Mouse (Mus musculus): ENCODE data around the gene Zbtb7a. TPM values are rescaled to one million over a fixed set of nuclear protein-coding genes. Genes with fewer than 3 reads are reported as not detected.

Zbtb7a gene
- total RNA-seq, 1 experiment from 2014 or later: 28.7 TPM

DNA sequence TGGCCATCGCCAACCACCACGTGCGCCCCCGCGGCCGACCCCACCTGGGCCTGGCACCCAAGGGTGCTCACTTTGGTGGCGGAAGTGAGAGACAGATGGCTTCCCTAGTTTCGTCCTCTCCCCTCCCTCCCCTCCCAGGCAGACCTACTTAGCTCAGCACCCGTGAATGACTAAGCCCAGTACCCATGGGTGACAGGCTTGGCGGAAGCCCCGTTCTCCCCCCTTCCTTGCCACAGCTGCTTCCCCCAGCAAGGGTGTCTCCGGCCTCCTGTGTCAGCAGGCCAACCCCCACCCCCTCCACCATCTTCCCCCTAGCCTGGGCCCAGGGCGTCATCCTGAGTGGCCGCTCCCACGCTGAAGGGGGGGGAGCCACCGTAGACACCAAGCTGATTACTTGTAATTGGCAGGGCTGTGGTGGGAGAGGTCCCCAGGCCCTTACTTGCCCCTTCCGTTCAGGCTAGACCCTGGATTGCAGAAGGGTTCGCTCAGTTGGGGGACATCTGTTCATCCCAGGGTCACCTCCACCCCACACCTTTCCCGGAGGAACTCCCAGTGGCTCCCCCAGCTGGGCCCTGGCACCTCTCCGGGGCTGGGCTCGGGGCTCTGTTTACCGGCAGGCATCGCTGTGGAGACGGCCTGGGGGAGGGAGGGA is 3.2 kb downstream of the Zbtb7a start:
- peak; percentile 25 for ATAC-seq (ENCODE audit: extremely low read depth, insufficient number of reproducible peaks, low FRiP score, poor library complexity, severe bottlenecking)

DNA sequence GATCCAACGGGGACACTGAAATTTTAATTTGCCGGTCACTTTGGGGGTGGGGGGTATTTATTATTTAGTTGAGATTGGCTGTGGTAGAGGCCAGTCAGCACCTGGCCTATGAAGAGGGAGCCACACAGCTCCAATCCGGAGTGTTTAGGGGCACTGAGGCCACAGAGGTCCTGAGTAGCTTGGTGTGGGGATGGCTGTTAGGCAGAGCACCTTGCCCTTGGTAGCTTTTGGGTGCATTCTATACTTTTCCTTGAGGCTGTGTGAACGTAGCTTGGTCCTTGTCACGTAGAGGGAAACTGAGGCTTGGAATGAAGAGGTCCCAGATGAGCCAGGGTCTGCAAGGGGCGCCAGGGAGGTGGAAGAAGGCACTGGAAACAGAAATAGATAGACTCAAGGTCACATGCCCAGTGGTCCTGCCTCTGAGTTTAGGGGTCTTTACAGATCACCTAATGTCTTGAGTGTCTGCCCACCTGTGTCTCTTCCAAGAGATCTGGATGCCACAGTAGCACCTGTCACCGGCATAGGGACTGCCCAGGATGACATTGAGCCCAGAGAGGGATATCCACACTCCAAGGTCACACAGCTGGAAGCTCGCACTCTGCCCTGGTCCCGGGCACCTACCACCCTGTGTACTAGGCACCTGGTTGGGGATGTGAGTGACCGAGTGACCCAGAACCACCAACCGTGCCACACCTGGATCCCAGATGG is 4.0 kb downstream of the Zbtb7a start:
- ATAC-seq (ENCODE audit: extremely low read depth, insufficient number of reproducible peaks, low FRiP score, poor library complexity, severe bottlenecking): no peak

DNA sequence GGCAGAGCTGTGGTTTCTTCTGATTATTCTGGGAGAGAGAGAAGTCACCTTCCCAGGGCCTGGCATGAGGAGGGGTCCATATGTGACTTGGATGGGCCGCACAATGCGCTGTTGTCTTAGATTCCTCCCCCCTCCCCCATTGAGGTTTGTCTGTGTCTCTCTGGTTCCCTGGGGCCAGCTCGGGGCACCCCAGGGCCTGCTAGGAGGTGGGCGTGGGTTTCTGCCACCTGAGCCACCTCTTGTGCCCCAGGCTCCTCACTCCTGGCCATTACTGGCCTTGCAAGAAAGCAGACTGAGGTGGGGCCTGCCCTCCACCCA is 4.5 kb downstream of the Zbtb7a start:
- ATAC-seq (ENCODE audit: extremely low read depth, insufficient number of reproducible peaks, low FRiP score, poor library complexity, severe bottlenecking): no peak

DNA sequence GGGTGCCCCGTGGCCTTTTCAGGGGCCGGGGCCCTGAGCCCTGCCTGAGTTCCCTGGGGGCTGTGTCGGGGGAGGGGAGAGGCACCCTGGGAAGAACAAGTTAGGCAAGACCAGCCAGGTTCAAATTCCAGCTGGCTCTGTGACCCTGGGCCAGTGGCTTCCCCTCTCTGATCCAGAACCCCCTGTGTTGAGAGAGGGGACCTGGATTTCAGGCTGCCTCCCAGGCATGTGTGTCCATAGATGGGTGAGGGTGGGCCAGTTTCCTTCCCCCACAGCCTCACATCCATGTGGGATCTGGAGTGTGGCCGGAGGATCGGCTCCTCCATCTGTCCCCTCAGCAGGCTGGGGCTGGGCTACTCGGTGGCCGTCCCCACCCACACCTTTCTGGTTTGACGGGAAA is 5.0 kb downstream of the Zbtb7a start:
- no peak for ATAC-seq (ENCODE audit: extremely low read depth, insufficient number of reproducible peaks, low FRiP score, poor library complexity, severe bottlenecking)

DNA sequence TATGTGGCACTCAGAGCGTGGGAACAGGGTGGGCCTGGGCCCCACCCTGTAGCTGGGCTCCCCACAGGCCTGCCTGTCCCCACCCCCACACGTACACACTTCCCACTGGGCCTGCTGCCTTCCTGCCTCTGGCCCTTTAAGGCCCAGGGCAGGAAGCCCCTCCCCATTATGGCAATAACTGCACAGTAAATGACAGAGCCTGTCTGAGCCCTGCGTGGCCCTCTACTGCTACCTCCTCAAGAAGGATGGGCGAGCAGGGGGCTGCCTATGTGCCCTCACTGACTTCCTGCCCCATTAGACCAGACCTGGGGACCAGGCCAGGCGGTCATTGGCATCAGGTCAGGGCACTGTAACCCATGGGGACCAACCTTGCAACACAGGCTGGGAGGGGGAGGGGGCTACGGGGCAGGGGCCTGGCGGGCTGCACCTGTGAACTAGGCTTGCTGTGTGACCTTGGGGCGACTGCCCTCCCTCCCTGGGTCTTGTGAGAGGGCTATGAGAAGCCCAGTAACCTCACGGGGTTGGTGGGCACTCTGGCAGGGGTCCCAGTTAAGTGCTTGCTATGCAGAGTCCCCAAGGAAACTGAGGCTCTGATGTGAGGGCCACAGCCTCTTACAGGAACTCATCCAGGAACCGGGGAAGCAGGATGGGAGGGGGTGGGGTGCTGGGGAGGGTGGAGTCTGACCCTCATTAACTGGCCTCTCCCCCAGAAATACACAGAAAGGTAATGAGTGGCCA is 5.9 kb downstream of the Zbtb7a start:
- no peak for ATAC-seq (ENCODE audit: extremely low read depth, insufficient number of reproducible peaks, low FRiP score, poor library complexity, severe bottlenecking)

DNA sequence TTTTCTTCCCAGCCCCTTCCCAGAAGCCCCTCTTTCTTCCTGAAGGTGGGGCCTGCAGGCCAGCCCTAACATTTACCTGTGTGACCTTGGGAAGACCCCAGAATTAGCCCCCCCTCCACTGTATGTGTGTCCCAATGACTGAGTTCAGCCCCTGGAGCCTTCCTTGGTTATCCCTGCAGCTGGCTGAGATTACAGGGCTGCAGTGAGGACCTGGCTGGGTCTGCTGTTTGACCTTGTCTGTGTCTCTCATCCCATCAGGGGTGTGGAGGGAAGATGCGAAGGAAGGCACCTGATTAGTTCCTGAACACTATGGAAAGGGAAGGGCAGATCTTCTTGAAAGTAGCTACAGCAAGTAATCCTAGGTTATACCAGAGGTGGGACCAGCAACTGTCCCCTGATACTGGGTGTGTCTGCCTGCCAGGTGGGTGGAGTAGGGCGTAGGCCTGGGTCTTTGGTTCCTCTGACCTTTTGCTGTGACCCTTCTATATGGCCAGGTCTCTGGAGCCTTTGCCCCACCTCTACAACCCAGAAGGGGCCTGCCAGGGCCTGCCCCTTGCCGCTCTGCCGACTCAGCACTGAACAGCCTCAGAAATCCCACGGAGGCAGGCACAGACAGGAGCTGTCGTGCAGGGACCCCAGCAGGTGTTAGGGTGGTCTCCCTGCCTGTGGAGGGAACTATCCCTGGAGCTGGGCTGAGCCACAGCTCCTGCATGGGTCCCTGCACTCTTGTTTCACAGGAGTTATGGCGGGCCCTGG is 6.6 kb downstream of the Zbtb7a start:
- ATAC-seq (ENCODE audit: extremely low read depth, insufficient number of reproducible peaks, low FRiP score, poor library complexity, severe bottlenecking): no peak

DNA sequence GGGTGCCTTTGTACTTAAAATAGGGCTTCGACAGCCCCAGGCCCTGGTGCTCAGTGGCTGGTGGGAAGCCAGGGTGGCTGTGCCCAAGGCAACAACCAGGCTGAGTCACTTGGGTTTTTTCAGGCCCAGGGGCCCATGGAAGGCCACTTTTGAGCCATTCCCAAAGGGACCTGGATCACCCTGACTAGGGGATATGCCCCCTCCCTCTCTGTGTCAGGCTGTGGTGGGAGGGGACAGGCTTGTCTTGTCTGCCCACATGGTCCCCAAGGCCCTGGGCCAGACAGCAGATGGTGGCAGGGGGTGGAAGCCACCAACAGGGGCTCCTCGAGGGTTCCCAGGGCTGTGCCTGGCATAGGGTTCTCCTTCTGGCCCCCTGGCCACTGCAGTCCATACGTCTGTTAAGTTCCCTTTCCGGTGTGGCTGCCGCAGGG is 7.5 kb downstream of the Zbtb7a start:
- no peak for ATAC-seq (ENCODE audit: extremely low read depth, insufficient number of reproducible peaks, low FRiP score, poor library complexity, severe bottlenecking)

DNA sequence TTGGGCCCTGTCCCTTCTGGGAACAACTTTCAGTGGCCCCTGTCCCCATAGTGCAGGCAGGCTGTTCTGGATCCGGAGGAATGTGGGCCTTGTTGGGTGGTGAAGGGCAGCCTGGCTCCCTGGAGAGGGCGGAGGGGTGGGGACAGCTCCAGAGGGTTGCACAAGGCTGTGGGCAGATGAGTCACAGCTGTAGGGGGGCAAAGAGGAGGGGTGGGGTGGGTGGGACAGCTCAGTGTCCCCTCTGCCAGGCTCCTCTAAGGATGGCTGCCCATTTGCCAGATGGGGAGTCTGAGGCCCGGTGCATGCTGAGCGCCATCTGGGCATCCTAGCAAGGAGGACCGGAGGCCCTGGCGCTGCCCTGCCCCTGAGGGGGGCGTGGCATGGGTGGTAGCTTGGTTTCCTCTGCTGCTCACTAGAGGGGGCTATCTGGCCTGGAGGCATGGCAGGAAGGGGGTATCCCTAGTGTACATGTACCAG is 8.2 kb downstream of the Zbtb7a start:
- ATAC-seq (ENCODE audit: extremely low read depth, insufficient number of reproducible peaks, low FRiP score, poor library complexity, severe bottlenecking): no peak

DNA sequence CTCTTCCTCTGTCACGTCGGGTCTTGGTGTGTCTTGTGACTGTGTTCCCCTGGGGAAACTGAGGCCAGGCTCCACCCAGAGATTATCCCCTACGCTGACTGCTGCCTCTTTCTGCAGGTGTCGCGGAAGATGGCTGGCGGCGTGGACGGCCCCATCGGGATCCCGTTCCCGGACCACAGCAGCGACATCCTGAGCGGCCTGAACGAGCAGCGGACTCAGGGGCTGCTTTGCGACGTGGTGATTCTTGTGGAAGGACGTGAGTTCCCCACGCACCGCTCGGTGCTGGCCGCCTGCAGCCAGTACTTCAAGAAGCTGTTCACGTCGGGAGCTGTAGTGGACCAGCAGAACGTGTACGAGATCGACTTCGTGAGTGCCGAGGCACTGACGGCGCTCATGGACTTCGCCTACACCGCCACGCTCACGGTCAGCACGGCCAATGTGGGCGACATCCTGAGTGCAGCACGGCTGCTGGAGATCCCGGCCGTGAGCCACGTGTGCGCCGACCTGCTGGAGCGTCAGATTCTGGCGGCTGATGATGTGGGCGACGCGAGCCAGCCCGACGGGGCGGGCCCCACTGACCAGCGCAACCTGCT is 8.9 kb downstream of the Zbtb7a start:
- no peak for ATAC-seq (ENCODE audit: extremely low read depth, insufficient number of reproducible peaks, low FRiP score, poor library complexity, severe bottlenecking)

DNA sequence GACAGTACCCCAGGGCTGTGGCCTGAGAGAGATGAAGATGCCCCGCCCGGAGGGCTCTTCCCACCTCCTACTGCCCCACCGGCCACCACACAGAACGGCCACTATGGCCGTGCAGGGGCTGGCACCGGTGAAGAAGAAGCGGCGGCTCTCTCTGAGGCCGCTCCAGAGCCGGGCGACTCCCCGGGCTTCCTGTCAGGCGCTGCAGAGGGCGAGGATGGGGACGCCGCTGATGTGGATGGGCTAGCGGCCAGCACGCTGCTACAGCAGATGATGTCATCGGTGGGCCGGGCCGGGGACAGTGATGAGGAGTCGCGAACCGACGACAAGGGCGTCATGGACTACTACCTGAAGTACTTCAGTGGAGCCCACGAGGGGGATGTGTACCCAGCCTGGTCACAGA is 9.6 kb downstream of the Zbtb7a start:
- ATAC-seq (ENCODE audit: extremely low read depth, insufficient number of reproducible peaks, low FRiP score, poor library complexity, severe bottlenecking): no peak

DNA sequence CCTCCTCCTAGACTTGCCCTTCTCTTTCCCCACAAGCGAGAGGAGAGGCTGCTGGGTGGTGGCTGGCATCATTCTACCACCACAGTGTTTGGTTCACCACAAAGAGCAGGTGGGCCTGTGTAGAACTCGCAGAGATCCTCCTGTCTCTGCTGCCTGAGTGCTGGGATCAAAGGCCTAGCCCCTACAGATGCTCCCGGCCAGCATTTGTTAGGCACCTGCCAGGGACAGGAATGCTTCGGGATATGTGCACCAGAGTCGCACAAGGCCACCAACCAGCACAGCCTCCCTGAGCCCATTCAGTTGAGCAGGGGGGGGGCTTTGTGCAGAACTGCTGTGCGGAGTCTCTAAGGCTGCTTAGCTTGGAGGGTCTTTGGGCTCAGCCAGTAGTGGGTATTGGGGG is 10.3 kb downstream of the Zbtb7a start:
- ATAC-seq (ENCODE audit: extremely low read depth, insufficient number of reproducible peaks, low FRiP score, poor library complexity, severe bottlenecking): no peak

DNA sequence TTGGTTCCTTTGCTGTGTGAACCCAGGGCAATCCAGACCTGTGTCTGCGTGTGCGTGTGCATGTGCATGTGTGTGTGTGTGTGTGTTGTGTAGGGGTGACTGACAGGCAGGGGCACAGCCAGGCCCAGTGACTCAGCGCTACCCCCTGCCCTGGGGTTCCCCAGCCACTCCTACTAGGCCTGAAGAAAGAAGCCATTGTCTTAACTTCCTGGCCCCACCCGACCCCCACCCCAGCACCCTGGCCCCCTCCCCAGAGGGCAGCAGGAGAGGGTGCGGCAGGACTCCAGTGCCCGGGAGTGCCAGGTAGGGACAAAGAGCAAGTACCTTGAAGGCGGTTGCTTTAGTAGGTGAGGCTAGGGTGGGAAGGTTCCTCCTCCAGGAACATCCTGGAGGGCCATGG is 10.8 kb downstream of the Zbtb7a start:
- no peak for ATAC-seq (ENCODE audit: extremely low read depth, insufficient number of reproducible peaks, low FRiP score, poor library complexity, severe bottlenecking)

DNA sequence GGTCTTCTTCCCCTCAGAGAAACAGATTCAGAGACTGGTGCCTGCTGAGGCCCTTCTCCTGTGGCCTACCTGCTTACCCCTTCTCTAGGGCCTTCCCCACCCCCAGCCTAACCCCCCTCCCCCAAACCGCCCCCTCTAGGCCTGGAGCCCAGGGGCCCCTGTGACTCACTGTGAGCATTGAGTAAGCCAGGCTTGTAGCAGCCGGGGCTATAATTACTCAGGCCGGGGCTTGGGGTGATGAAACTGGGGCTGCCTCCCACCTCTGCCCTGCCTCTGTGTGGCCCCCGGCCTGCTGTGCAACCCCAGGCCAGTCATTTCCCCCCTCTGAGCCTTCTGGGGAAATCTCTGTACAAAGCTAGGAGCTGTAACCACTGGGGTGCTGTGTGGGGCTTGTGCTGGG is 11.3 kb downstream of the Zbtb7a start:
- no peak for ATAC-seq (ENCODE audit: extremely low read depth, insufficient number of reproducible peaks, low FRiP score, poor library complexity, severe bottlenecking)

DNA sequence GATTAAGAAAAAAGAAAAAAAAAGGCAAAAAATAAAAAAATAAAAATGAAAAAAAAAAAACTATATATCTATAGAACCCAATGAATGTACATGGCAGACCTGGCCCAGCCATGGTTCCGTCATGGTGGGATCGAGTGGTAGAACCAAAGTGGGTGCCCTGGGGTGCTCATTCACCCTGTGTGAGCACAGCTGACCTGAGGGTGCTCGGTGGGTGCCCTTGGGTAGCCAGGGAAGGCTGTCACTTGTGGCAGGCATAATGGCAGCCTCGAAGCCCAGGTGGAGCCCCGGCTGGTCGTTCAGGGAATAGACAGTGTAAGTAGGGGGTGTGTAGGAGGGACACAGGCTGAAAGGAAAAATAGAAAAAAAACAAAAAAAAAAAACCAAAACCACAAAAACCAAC is 16.2 kb downstream of the Zbtb7a start:
- no peak for ATAC-seq (ENCODE audit: extremely low read depth, insufficient number of reproducible peaks, low FRiP score, poor library complexity, severe bottlenecking)

DNA sequence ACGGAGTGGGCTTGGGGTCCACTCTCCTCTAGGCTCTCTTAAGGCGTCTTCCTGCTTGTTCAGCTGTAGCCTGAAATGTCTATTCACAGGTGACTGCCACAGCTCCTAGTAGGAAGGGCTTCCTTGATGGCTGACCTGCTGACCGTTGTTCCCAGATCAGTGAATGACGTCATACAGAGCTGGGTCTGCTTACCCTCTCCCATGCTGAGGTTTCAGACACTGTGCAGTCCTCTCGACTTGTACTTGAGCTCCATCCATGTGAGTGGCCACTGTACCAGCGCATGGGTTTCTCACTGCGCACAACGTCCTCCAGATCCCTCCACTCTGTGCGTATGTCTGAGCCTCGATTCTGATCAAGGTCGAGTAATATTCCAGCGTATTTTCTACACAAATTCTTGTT is 17.6 kb downstream of the Zbtb7a start:
- ATAC-seq (ENCODE audit: extremely low read depth, insufficient number of reproducible peaks, low FRiP score, poor library complexity, severe bottlenecking): no peak

DNA sequence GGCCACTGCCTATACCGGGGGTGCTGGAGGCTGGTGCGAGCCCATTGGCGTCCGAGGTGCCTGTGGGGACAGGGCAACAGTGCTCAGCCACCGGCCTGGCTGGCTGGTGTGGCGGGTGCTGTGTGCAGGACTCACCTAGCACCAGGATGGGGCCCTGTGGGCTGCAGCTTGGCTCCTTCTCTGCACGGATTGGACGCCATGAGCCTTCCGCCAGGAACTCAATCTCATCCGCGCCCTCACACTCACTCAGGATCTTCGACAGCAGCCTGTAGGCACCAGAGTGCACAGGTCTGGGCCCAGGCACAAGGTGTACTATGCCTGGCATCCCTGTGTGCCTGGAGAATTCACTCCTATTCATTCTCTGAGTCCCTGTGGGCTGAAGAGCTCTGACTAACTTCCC is 19.3 kb downstream of the Zbtb7a start:
- ATAC-seq (ENCODE audit: extremely low read depth, insufficient number of reproducible peaks, low FRiP score, poor library complexity, severe bottlenecking): no peak

DNA sequence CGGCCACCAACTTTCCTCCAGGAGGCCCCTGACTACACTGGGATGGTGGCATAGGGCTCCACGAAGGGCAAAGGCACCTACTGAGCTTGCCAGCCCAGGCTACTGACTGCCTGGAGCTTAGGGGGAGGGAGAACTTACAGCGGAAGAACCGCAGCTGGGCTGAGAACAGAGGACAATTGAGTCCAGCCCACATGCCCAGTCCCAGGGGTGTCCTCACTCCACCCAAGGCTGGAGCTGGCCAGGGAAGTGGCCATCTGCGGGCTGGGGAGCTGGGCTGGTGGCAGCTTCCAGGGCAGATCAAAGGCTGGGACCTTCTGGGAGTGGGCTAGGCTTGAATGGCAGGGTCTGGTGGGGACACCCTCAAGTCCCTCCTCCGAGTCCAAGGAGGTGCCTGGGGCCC is 19.7 kb downstream of the Zbtb7a start:
- ATAC-seq (ENCODE audit: extremely low read depth, insufficient number of reproducible peaks, low FRiP score, poor library complexity, severe bottlenecking): no peak

DNA sequence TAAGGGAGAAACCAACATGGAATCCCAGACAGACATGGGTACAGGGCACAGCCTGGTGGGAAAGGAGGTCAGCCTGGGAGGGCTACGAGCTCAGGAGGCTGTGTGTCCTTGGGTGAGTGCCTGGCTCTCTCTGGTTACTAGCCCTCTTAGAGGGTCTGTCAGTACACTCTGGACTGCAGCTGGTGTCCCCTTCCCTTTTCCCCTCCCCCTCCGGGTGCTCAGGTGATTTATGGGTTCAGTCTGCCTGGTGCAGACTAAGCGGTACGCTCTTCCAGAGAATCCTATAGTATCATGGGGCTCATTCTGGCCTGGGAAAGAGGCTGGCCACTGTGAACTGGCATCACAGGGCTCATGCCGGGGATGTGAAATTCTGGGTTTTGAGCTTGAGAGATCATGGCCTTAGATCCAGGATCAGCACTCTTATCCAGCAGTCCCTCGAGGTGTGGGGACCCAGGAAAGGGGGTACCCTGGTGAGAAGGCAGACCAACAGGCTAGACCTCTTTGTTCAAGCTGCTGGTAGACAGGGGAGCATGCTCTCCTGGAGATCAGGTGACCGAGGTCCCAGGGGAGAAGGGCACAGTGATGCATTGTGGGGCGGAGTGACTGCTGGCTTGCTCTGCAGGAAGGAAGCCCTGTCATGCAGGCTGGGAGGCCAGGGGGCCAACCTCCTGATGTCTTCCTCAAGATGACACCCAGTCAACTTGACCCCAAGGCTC is 26.7 kb downstream of the Zbtb7a start:
- ATAC-seq (ENCODE audit: extremely low read depth, insufficient number of reproducible peaks, low FRiP score, poor library complexity, severe bottlenecking): peak; percentile 70

DNA sequence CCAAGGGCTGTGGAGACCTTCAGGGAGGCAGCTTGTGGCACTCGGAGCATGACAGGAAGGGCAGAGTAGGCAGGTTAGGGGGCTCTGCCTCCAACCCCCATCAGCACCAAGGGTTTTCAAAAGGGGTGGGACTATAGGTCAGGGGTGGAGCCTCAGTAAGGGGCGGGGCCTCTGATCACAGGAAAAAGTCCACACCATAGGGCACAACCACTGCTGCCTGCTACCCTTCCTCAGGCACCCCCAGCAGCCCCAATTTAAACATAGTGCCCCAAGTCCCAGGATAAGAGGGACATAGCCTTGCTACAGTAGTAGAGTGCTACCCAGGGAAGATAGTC is 27.3 kb downstream of the Zbtb7a start:
- ATAC-seq (ENCODE audit: extremely low read depth, insufficient number of reproducible peaks, low FRiP score, poor library complexity, severe bottlenecking): peak; percentile 31
